Comparison of ENCODE assay signal across 8 mouse cellular contexts in the genomic region with DNA sequence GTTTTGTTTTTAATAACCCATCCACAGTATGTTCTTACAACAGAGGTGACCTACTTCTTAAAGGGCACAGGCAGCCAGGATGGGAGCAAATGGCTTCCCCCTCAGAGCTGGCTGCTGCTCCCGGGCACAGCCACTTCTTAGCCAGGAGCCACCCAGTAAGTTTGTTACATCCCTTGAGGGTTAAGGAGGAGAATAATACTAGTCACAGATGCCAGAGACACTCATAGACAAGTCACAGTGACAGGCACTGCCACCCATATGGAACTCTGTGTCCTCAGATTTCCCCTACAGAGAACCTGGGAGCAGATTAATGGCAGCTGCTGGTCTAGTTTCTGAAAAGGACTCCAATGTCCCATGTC. TPM values are rescaled to one million over a fixed set of nuclear protein-coding genes. Genes with fewer than 3 reads are reported as not detected.
DNase-seq lines count a peak whose midpoint lies in the region; ATAC-seq lines count a peak whose summit lies in the region.

No protein-coding gene starts in this region.

- WGBS in heart, embryonic 10.5 days: 62% methylated on average over 1 of the region's 1 CpGs
- 48% methylated on average over 1 of the region's 1 CpGs for WGBS in forebrain, embryonic 10.5 days
- WGBS in liver, embryonic 12.5 days (ENCODE audit: insufficient replicate concordance): 33% methylated on average over 1 of the region's 1 CpGs

- H3K27ac ChIP-seq in heart, embryonic 10.5 days: peak overlapping the region; percentile 100
- peak overlapping the region; percentile 96 for H3K27ac ChIP-seq in forebrain, embryonic 10.5 days
- H3K27ac ChIP-seq in liver, embryonic 12.5 days: peak overlapping the region; percentile 98

- DNase-seq in heart, embryonic 10.5 days (ENCODE audit: low spot score): no peak
- no peak for DNase-seq in heart, postnatal 36 days
- no peak for DNase-seq in forebrain, embryonic 10.5 days (ENCODE audit: extremely low spot score, low spot score)
- no peak for DNase-seq in yolk sac, embryonic 10.5 days (ENCODE audit: low spot score)
- DNase-seq in urinary bladder, postnatal 25 days (ENCODE audit: low spot score): no peak
- DNase-seq in adrenal gland, adult (ENCODE audit: inconsistent age in 2 of 2, low spot score in 1 of 2): no peak

- H3K36me3 ChIP-seq in heart, embryonic 10.5 days: peaks cover 7% of the 10 kb centered on the region
- H3K36me3 ChIP-seq in forebrain, embryonic 10.5 days (replicated peaks): peaks cover 10% of the 10 kb centered on the region
- peaks cover 11% of the 10 kb centered on the region for H3K36me3 ChIP-seq in liver, embryonic 12.5 days

- H3K9me3 ChIP-seq in heart, embryonic 10.5 days: no peaks in the 10 kb centered on the region
- no peaks in the 10 kb centered on the region for H3K9me3 ChIP-seq in forebrain, embryonic 10.5 days
- H3K9me3 ChIP-seq in liver, embryonic 12.5 days (replicated peaks): no peaks in the 10 kb centered on the region

- H3K9ac ChIP-seq in liver, embryonic 12.5 days: peak overlapping the region; percentile 68

- H3K27me3 ChIP-seq in heart, embryonic 10.5 days (ENCODE audit: insufficient read depth, poor library complexity, severe bottlenecking): no peaks in the 10 kb centered on the region
- no peaks in the 10 kb centered on the region for H3K27me3 ChIP-seq in forebrain, embryonic 10.5 days (ENCODE audit: poor library complexity, severe bottlenecking)
- peaks cover 7% of the 10 kb centered on the region for H3K27me3 ChIP-seq in liver, embryonic 12.5 days (replicated peaks)

- H3K4me1 ChIP-seq in heart, embryonic 10.5 days: peaks cover 37% of the 10 kb centered on the region
- peaks cover 49% of the 10 kb centered on the region for H3K4me1 ChIP-seq in forebrain, embryonic 10.5 days
- peaks cover 54% of the 10 kb centered on the region for H3K4me1 ChIP-seq in liver, embryonic 12.5 days

- H3K4me2 ChIP-seq in liver, embryonic 12.5 days: peak overlapping the region; percentile 73

- peak overlapping the region; percentile 47 for H3K4me3 ChIP-seq in heart, embryonic 10.5 days
- peak overlapping the region; percentile 46 for H3K4me3 ChIP-seq in forebrain, embryonic 10.5 days
- H3K4me3 ChIP-seq in liver, embryonic 12.5 days: peak overlapping the region; percentile 60

- intact Hi-C loops in heart, postnatal 36 days (cut with DNase I): no loop called here

- ATAC-seq in CD4-positive, CD25-positive, alpha-beta regulatory T cell, adult 4 months: peak; percentile 1
- ATAC-seq in liver, embryonic 12.5 days: peak; percentile 13

RNA-seq across cellular contexts. Expression of gene Ubc, which starts 2.6 kb away (rescaled TPM):
- polyA plus RNA-seq in heart, embryonic 10.5 days (2016; fragmentation: Nextera tagmentation; extraction: Ambion mirVana): 921 and 966 TPM in 2 replicates
- total RNA-seq in heart, postnatal 36 days (2021): 1,000 to 10,000 TPM in 1 of 2 experiments, 100 to 1,000 TPM in 1; 856 to 1,567 TPM
- polyA plus RNA-seq in CD4-positive, CD25-positive, alpha-beta regulatory T cell, adult 4 months (2017; shearing (Covaris generic)): 1,000 to 10,000 TPM in 1 of 2 experiments, 100 to 1,000 TPM in 1; 954 to 1,216 TPM
- 931 and 967 TPM in 2 replicates for polyA plus RNA-seq in forebrain, embryonic 10.5 days (2016; fragmentation: Nextera tagmentation; extraction: Ambion mirVana)
- 657 and 673 TPM in 2 replicates for polyA plus RNA-seq in liver, embryonic 12.5 days (2016; fragmentation: Nextera tagmentation; extraction: Ambion mirVana)

RNA-seq across cellular contexts. Expression of gene Gm10382, which starts 3.5 kb away (rescaled TPM):
- polyA plus RNA-seq in heart, embryonic 10.5 days (2016; fragmentation: Nextera tagmentation; extraction: Ambion mirVana): 0.34 and 0.67 TPM in 2 replicates
- total RNA-seq in heart, postnatal 36 days (2021): not detected
- polyA plus RNA-seq in CD4-positive, CD25-positive, alpha-beta regulatory T cell, adult 4 months (2017; shearing (Covaris generic)): 1 to 10 TPM in 1 of 2 experiments, under 1 TPM in 1; 0.70 to 1.0 TPM
- polyA plus RNA-seq in forebrain, embryonic 10.5 days (2016; fragmentation: Nextera tagmentation; extraction: Ambion mirVana): 0.21 and 0.38 TPM in 2 replicates
- 0.38 and 0.66 TPM in 2 replicates for polyA plus RNA-seq in liver, embryonic 12.5 days (2016; fragmentation: Nextera tagmentation; extraction: Ambion mirVana)

RNA-seq across cellular contexts. Expression of gene Dhx37, which starts 41.3 kb away (rescaled TPM):
- 15.9 and 18.7 TPM in 2 replicates for polyA plus RNA-seq in heart, embryonic 10.5 days (2016; fragmentation: Nextera tagmentation; extraction: Ambion mirVana)
- 10 to 100 TPM; 11.4 to 11.7 TPM for total RNA-seq in heart, postnatal 36 days (2021)
- polyA plus RNA-seq in CD4-positive, CD25-positive, alpha-beta regulatory T cell, adult 4 months (2017; shearing (Covaris generic)): 1 to 10 TPM; 8.4 to 8.6 TPM
- 21.4 and 22.2 TPM in 2 replicates for polyA plus RNA-seq in forebrain, embryonic 10.5 days (2016; fragmentation: Nextera tagmentation; extraction: Ambion mirVana)
- 11.3 and 11.4 TPM in 2 replicates for polyA plus RNA-seq in liver, embryonic 12.5 days (2016; fragmentation: Nextera tagmentation; extraction: Ambion mirVana)

RNA-seq across cellular contexts. Expression of gene Bri3bp, which starts 48.8 kb away (rescaled TPM):
- polyA plus RNA-seq in heart, embryonic 10.5 days (2016; fragmentation: Nextera tagmentation; extraction: Ambion mirVana): 45.6 and 52.9 TPM in 2 replicates
- 10 to 100 TPM; 45.4 to 54.6 TPM for total RNA-seq in heart, postnatal 36 days (2021)
- polyA plus RNA-seq in CD4-positive, CD25-positive, alpha-beta regulatory T cell, adult 4 months (2017; shearing (Covaris generic)): 1 to 10 TPM; 4.3 to 7.5 TPM
- 56.5 and 57.6 TPM in 2 replicates for polyA plus RNA-seq in forebrain, embryonic 10.5 days (2016; fragmentation: Nextera tagmentation; extraction: Ambion mirVana)
- 44.0 and 44.1 TPM in 2 replicates for polyA plus RNA-seq in liver, embryonic 12.5 days (2016; fragmentation: Nextera tagmentation; extraction: Ambion mirVana)

RNA-seq across cellular contexts. Expression of gene Scarb1, which starts 51.7 kb away (rescaled TPM):
- polyA plus RNA-seq in heart, embryonic 10.5 days (2016; fragmentation: Nextera tagmentation; extraction: Ambion mirVana): 73.1 and 94.3 TPM in 2 replicates
- total RNA-seq in heart, postnatal 36 days (2021): 10 to 100 TPM; 35.4 to 44.4 TPM
- polyA plus RNA-seq in CD4-positive, CD25-positive, alpha-beta regulatory T cell, adult 4 months (2017; shearing (Covaris generic)): 10 to 100 TPM in 1 of 2 experiments, 1 to 10 TPM in 1; 5.9 to 11.6 TPM
- polyA plus RNA-seq in forebrain, embryonic 10.5 days (2016; fragmentation: Nextera tagmentation; extraction: Ambion mirVana): 51.3 and 54.5 TPM in 2 replicates
- polyA plus RNA-seq in liver, embryonic 12.5 days (2016; fragmentation: Nextera tagmentation; extraction: Ambion mirVana): 87.1 and 88.8 TPM in 2 replicates
